In genomic region chr1:19231574-19232080, GRCm38 (mm10) we compare ENCODE assay signal across 31 mouse cellular contexts. TPM values are rescaled to one million over a fixed set of nuclear protein-coding genes. Genes with fewer than 3 reads are reported as not detected.
DNase-seq lines count a peak whose midpoint lies in the region; ATAC-seq lines count a peak whose summit lies in the region.
"Had no signal": no experiment of that assay in that cellular context is flagged by ENCODE, and none has a peak within 500 bp of the region (broad histone marks: within the 10 kb centered on the region; RNA-seq: fewer than 3 reads in every experiment).

No protein-coding gene starts in this region.

- no peaks in the 10 kb centered on the region for H3K9me3 ChIP-seq in limb, embryonic 12.5 days
- no peaks in the 10 kb centered on the region for H3K9me3 ChIP-seq in limb, embryonic 10.5 days (replicated peaks)
- no peaks in the 10 kb centered on the region for H3K9me3 ChIP-seq in midbrain, embryonic 14.5 days (ENCODE audit: control insufficient read depth, low read length)
- H3K9me3 ChIP-seq: forebrain, embryonic 10.5 days; forebrain, embryonic 15.5 days; heart, embryonic 10.5 days; heart, embryonic 15.5 days; hindbrain, embryonic 13.5 days; liver, embryonic 12.5 days had no signal

- peaks cover 82% of the 10 kb centered on the region for H3K27me3 ChIP-seq in limb, embryonic 12.5 days
- H3K27me3 ChIP-seq in limb, embryonic 10.5 days (ENCODE audit: low read depth, poor library complexity, severe bottlenecking) = peaks cover 95% of the 10 kb centered on the region
- peaks cover 86% of the 10 kb centered on the region for H3K27me3 ChIP-seq in midbrain, embryonic 14.5 days (ENCODE audit: control insufficient read depth, insufficient read depth, low read length)

- DNase-seq in limb, embryonic 10.5 days (ENCODE audit: low spot score) = no peak
- peak; percentile 16 for DNase-seq in MN1 (ENCODE audit: low spot score)
- DNase-seq in embryo, embryonic 10.5 days (ENCODE audit: low spot score) = peak; percentile 49
- peak; percentile 56 for DNase-seq in midbrain, embryonic 14.5 days
- no peak for DNase-seq in left cerebral cortex, postnatal 4 days
- DNase-seq in urinary bladder, postnatal 25 days (ENCODE audit: low spot score) = no peak
- DNase-seq: adrenal gland, adult 8-10 months; cerebellum, adult 8-10 months; cerebellum, postnatal 36 days; gastrocnemius, postnatal 25 days; heart, adult 11 months; kidney, adult 8-10 months; kidney, postnatal 10 days; layer of hippocampus, postnatal 36 days; liver, postnatal 0 days; lung, postnatal 4 days; right cerebral cortex, postnatal 4 days; thymus, postnatal 4 days had no signal

- H3K4me2 ChIP-seq in limb, embryonic 12.5 days = peak overlapping the region; percentile 15; the same call in 1 of the 2 replicates
- 0 out of 2 replicates have a peak overlapping the region, but pooled peaks have one; percentile 6 for H3K4me2 ChIP-seq in midbrain, embryonic 14.5 days (ENCODE audit: low read length)
- H3K4me2 ChIP-seq: forebrain, embryonic 15.5 days; heart, embryonic 15.5 days; hindbrain, embryonic 13.5 days; liver, embryonic 12.5 days had no signal

- H3K36me3 ChIP-seq in limb, embryonic 12.5 days = no peaks in the 10 kb centered on the region
- no peaks in the 10 kb centered on the region for H3K36me3 ChIP-seq in limb, embryonic 10.5 days
- H3K36me3 ChIP-seq in midbrain, embryonic 14.5 days (ENCODE audit: control insufficient read depth, insufficient read depth, low read length) = no peaks in the 10 kb centered on the region
- H3K36me3 ChIP-seq: forebrain, embryonic 10.5 days; forebrain, embryonic 15.5 days; heart, embryonic 10.5 days; heart, embryonic 15.5 days; hindbrain, embryonic 13.5 days; liver, embryonic 12.5 days had no signal

- intact Hi-C loops in left cerebral cortex, postnatal 4 days (cut with DNase I) = loop anchor here (10.0 kb wide), 1 partner anchor 1073 kb away; no protein-coding TSS in a partner anchor

- 0 out of 2 replicates have a peak, but pooled peaks have one; percentile 37 for ATAC-seq in limb, embryonic 12.5 days (ENCODE audit: insufficient number of reproducible peaks, insufficient read depth, low FRiP score, low TSS enrichment, low read depth)
- ATAC-seq in midbrain, embryonic 14.5 days (ENCODE audit: low FRiP score, low TSS enrichment) = no peak
- ATAC-seq: forebrain, embryonic 15.5 days; intestine, embryonic 16.5 days; liver, embryonic 12.5 days; liver, postnatal 0 days had no signal

- H3K27ac ChIP-seq in limb, embryonic 12.5 days = 0 out of 2 replicates have a peak overlapping the region, but pooled peaks have one; percentile 53
- no peak overlapping the region for H3K27ac ChIP-seq in limb, embryonic 10.5 days
- peak overlapping the region; percentile 52 for H3K27ac ChIP-seq in midbrain, embryonic 14.5 days (replicated peaks; ENCODE audit: low read depth, low read length)
- H3K27ac ChIP-seq: forebrain, embryonic 10.5 days; forebrain, embryonic 15.5 days; heart, embryonic 10.5 days; heart, embryonic 15.5 days; hindbrain, embryonic 13.5 days; liver, embryonic 12.5 days had no signal

- H3K9ac ChIP-seq in limb, embryonic 12.5 days (replicated peaks) = no peak overlapping the region
- H3K9ac ChIP-seq in midbrain, embryonic 14.5 days (replicated peaks; ENCODE audit: low read length) = no peak overlapping the region; the same call in 1 of the 2 replicates
- H3K9ac ChIP-seq: forebrain, embryonic 15.5 days; heart, embryonic 15.5 days; hindbrain, embryonic 13.5 days; liver, embryonic 12.5 days; liver, postnatal 0 days had no signal

- no peak overlapping the region for H3K4me3 ChIP-seq in limb, embryonic 12.5 days (replicated peaks)
- no peak overlapping the region; the same call in 1 of the 2 replicates for H3K4me3 ChIP-seq in limb, embryonic 10.5 days
- no peak overlapping the region for H3K4me3 ChIP-seq in midbrain, embryonic 14.5 days (replicated peaks; ENCODE audit: low read depth, low read length)
- H3K4me3 ChIP-seq: forebrain, embryonic 10.5 days; forebrain, embryonic 15.5 days; heart, embryonic 10.5 days; heart, embryonic 15.5 days; hindbrain, embryonic 13.5 days; liver, embryonic 12.5 days; megakaryocyte, embryonic 14.5 days had no signal

- H3K4me1 ChIP-seq in limb, embryonic 12.5 days (replicated peaks) = peaks cover 19% of the 10 kb centered on the region
- H3K4me1 ChIP-seq in limb, embryonic 10.5 days = peaks cover 29% of the 10 kb centered on the region
- H3K4me1 ChIP-seq in midbrain, embryonic 14.5 days (ENCODE audit: control insufficient read depth, insufficient read depth, low read length) = no peaks in the 10 kb centered on the region
- H3K4me1 ChIP-seq: heart, embryonic 10.5 days; heart, embryonic 15.5 days; liver, embryonic 12.5 days had no signal

- 1% methylated on average over 16 of the region's 16 CpGs for WGBS in limb, embryonic 12.5 days
- 2% methylated on average over 16 of the region's 16 CpGs for WGBS in limb, embryonic 10.5 days
- WGBS in midbrain, embryonic 14.5 days = 3% methylated on average over 16 of the region's 16 CpGs

RNA-seq across cellular contexts. Expression of gene Tfap2b, which starts 22.9 kb away (rescaled TPM):
- polyA plus RNA-seq in limb, embryonic 12.5 days (2016; fragmentation: Nextera tagmentation; extraction: Ambion mirVana) = 49.9 and 52.6 TPM in 2 replicates
- polyA plus RNA-seq in limb, embryonic 10.5 days (2016; fragmentation: Nextera tagmentation; extraction: Ambion mirVana) = 6.7 and 19.7 TPM in 2 replicates
- 239 and 249 TPM in 2 replicates for polyA plus RNA-seq in midbrain, embryonic 14.5 days (2014; fragmentation: Nextera tagmentation; extraction: Ambion mirVana)
- total RNA-seq in left cerebral cortex, postnatal 4 days (2021) = 1 to 10 TPM; 1.1 to 1.5 TPM
- total RNA-seq: gastrocnemius, postnatal 25 days; monocyte, adult 5-6 weeks; neutrophil, adult 5-6 weeks had no signal
- polyA plus RNA-seq: large intestine, adult 2 months; liver, embryonic 12.5 days; liver, postnatal 0 days; spleen, adult 2 months had no signal

Comparison
In these comparisons a context has a peak if more than half of its experiments do, and no peak if none do; other contexts are left out.
1. DNase-seq: peak in MN1 (single experiment), embryo, embryonic 10.5 days (single experiment) and midbrain, embryonic 14.5 days (single experiment); none in limb, embryonic 10.5 days (single experiment), left cerebral cortex, postnatal 4 days (single experiment) and urinary bladder, postnatal 25 days (single experiment).